Mouse (Mus musculus): ENCODE data around the gene Tmem132d.

- no peak for TF ChIP-seq ZC3H11A (IDR thresholded peaks at IDR 0.05; ENCODE audit: borderline replicate concordance, low read depth, low read length)
- TF ChIP-seq HCFC1 (IDR thresholded peaks at IDR 0.05; ENCODE audit: borderline replicate concordance, insufficient read depth, low read length), result no peak
Observed at GRCm38 (mm10) chr5:127885566-127886505, 547.0 kb downstream of the Tmem132d start.
